Mouse (Mus musculus): Measurements from ENCODE around the gene Pdlim5. TPM values are rescaled to one million over a fixed set of nuclear protein-coding genes. Genes with fewer than 3 reads are reported as not detected.
A peak's percentile ranks its signal among the peaks of the same experiment; 100 is the strongest.

The Pdlim5 gene
- polyA plus RNA-seq, 1 experiment = 22.6 TPM

GRCm38 (mm10) chr3:142276506-142276905 is 119.0 kb downstream of the Pdlim5 start:
- no peak for DNase-seq (ENCODE audit: extremely low spot score in 1 of 2, low spot score in 1 of 2)

GRCm38 (mm10) chr3:142274993-142275392 is 120.5 kb downstream of the Pdlim5 start:
- peak in 1 of 2 experiments; percentile 61 for DNase-seq (ENCODE audit: extremely low spot score in 1 of 2, low spot score in 1 of 2)

- no peak for DNase-seq (ENCODE audit: extremely low spot score in 1 of 2, low spot score in 1 of 2)
These were observed 121.0 kb downstream of the Pdlim5 start for GRCm38 (mm10) chr3:142274451-142274850.

- no peak for DNase-seq (ENCODE audit: extremely low spot score in 1 of 2, low spot score in 1 of 2)
These were observed 122.2 kb downstream of the Pdlim5 start for GRCm38 (mm10) chr3:142273265-142273664.

- DNase-seq (ENCODE audit: extremely low spot score in 1 of 2, low spot score in 1 of 2) = no peak
These were observed 139.1 kb downstream of the Pdlim5 start for GRCm38 (mm10) chr3:142256371-142256770.

GRCm38 (mm10) chr3:142252086-142252485 is 143.4 kb downstream of the Pdlim5 start:
- DNase-seq (ENCODE audit: extremely low spot score in 1 of 2, low spot score in 1 of 2) = no peak

GRCm38 (mm10) chr3:142249458-142249857 is 146.0 kb downstream of the Pdlim5 start:
- DNase-seq (ENCODE audit: extremely low spot score in 1 of 2, low spot score in 1 of 2) = no peak

DNA sequence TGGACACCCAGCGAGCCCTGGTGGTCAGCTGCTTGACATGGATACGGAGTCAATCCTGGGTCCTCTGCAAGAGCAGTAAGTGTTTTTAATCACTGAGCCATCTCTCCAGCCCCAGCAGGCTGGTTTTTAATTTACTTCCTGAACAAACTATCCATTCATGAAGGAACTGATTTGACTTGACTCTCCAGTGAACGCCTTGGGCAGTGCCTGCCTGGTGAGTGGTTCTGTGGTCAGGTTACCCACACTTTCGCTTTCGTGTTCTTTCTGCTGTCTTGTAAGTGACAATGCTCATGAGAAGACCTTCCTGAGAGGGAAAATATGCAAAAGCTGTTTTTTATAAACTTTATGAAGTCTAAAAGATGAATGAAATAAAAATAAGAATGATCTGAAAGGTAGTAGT is 152.2 kb downstream of the Pdlim5 start:
- no peak for DNase-seq (ENCODE audit: extremely low spot score in 1 of 2, low spot score in 1 of 2)

DNA sequence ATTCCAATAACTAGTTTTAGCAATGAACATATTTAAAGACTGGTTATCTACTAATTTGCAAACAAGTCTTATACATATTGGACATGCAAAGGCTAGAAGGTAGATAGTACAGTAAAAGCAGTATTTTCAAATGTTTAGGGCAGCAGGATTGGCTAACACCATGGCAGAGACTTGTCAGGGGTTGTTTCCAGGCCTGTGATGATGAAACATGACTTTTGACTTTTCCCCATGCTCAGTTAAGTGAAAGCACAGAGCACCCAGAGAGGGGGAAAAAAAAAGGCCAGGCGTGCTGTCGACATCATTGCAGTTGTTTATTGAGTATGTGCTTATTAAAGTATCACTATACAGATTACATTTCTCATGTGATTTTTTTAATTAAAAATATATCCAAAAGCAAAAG is 156.2 kb downstream of the Pdlim5 start:
- DNase-seq (ENCODE audit: extremely low spot score in 1 of 2, low spot score in 1 of 2) = no peak

- DNase-seq (ENCODE audit: extremely low spot score in 1 of 2, low spot score in 1 of 2) = no peak
These were observed 157.0 kb downstream of the Pdlim5 start for GRCm38 (mm10) chr3:142238260-142239046.

DNA sequence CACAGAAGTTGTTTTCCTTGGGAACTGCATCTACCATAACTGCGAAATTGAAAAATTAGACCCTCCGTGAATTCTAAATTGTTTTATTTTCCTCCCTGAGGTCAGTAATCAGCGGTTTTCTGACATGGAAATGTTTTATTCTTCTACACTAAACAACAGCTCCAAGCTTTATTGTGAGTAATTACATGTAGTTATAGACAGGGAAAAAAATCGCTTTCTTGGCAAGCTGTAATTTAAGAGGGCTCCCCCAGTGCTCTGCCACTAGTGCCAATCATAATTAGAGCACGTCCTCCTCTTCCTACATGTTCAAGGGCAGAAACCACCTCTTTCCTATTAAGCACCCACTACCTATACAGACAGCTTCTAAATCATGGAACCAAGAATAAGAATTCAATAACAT is 157.9 kb downstream of the Pdlim5 start:
- DNase-seq (ENCODE audit: extremely low spot score in 1 of 2, low spot score in 1 of 2) = no peak

GRCm38 (mm10) chr3:142233606-142234465 is 161.7 kb downstream of the Pdlim5 start:
- DNase-seq (ENCODE audit: extremely low spot score in 1 of 2, low spot score in 1 of 2) = no peak

DNA sequence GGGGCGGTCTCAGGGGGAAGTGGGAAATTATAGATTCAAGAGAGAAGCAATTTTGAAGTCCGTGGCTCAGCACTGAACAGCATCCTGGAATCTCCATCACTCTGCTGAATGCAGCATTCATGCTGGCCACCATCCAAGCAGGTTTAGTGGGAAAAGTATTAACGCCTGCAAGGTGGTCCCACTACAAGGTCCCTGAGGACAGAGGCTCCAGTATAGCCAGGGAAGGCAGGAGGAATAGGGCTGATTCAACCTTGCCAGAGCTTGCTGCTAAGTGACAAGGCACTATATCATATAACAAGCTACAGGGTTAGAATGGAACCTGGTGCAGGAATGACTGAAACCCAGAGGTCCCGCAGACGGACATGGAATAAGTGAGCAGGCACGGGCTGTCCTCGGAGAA is 166.8 kb downstream of the Pdlim5 start:
- no peak for DNase-seq (ENCODE audit: extremely low spot score in 1 of 2, low spot score in 1 of 2)

GRCm38 (mm10) chr3:142222471-142223103 is 172.9 kb downstream of the Pdlim5 start:
- DNase-seq (ENCODE audit: extremely low spot score in 1 of 2, low spot score in 1 of 2) = no peak

DNA sequence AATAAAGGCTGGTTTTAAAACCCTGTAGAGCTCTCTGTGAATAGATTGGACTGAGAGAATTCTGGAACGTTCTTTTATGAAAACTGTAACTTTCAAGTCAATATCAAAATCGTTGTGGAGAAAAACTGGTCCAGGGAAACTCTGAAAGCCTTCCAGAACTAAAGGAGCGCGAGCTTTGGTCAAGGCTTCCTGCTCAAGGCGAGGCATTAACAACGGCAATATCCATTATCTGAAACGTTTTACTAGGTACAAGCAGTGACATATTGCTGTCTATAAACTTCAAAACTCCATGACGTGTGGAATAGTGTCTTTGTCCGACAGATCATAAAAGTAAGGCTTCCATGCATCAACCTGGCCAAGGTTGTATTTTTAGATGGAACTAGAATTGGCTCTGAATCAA is 175.6 kb downstream of the Pdlim5 start:
- DNase-seq (ENCODE audit: extremely low spot score in 1 of 2, low spot score in 1 of 2) = no peak

- no peak for DNase-seq (ENCODE audit: extremely low spot score in 1 of 2, low spot score in 1 of 2)
These were observed 182.7 kb downstream of the Pdlim5 start for GRCm38 (mm10) chr3:142212821-142213220.

- DNase-seq (ENCODE audit: extremely low spot score in 1 of 2, low spot score in 1 of 2) = no peak
These were observed 183.3 kb downstream of the Pdlim5 start for GRCm38 (mm10) chr3:142212186-142212585.

DNA sequence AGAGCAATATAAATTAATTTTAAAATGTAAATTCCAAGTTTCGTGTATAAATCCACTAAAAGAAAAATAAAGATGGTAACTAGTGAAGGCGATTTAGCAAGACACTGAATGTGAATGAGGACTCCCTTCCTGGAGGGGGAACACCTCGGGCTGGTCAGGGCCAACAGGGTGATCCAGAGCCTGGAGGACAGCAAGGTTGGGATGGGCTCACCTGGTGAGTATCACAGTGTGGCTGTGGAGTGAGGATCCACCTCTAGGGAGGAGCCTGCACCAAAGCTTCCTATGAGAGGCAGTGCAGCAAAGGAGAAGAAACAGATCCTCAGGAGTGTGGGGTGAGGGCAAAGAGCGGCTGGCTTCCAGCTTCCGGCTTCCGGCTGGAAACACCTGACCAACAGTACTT is 185.5 kb downstream of the Pdlim5 start:
- no peak for DNase-seq (ENCODE audit: extremely low spot score in 1 of 2, low spot score in 1 of 2)

DNA sequence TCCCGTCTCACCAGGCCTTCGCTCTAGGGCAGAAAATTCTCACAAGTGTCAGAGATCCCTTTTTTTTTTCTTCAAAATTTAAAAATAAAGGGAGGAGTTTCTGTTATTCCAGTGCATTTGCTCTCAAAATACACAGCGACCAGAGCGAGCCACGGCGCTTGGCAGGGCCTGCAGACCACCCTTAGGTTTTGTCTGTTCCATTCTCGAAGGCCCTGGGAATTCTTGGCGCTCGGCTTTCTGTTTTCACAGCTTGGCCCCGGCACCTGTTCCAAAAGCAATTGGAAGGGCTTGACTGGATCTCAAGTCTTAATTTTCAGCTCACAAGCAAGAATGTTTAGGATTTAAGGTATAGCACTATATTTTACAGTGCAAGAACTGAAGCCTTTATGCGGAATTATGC is 186.4 kb downstream of the Pdlim5 start:
- no peak for DNase-seq (ENCODE audit: extremely low spot score in 1 of 2, low spot score in 1 of 2)

GRCm38 (mm10) chr3:142207488-142207887 is 188.0 kb downstream of the Pdlim5 start:
- DNase-seq (ENCODE audit: extremely low spot score in 1 of 2, low spot score in 1 of 2) = no peak

- no peak for DNase-seq (ENCODE audit: extremely low spot score in 1 of 2, low spot score in 1 of 2)
These were observed 189.2 kb downstream of the Pdlim5 start for GRCm38 (mm10) chr3:142206316-142206715.

All from frontal cortex, adult 2 months (tissue).